Mouse (Mus musculus) ovary, adult 10 weeks (tissue): ENCODE results near the gene Zfp260. TPM values are rescaled to one million over a fixed set of nuclear protein-coding genes. Genes with fewer than 3 reads are reported as not detected.

Source experiments
- polyA plus RNA-seq: library from polyadenylated mRNA; stranded (reverse); fragments of 350-450 nt; fragmentation: Illumina TruSeq; extraction: RNeasy Lipid Tissue Mini Kit (QIAGEN cat#74804); gene quantifications from one replicate; pipeline ENCODE4 v1.2.3, GENCODE M21; 2014

Gene Zfp260
- 289 TPM for polyA plus RNA-seq

DNA sequence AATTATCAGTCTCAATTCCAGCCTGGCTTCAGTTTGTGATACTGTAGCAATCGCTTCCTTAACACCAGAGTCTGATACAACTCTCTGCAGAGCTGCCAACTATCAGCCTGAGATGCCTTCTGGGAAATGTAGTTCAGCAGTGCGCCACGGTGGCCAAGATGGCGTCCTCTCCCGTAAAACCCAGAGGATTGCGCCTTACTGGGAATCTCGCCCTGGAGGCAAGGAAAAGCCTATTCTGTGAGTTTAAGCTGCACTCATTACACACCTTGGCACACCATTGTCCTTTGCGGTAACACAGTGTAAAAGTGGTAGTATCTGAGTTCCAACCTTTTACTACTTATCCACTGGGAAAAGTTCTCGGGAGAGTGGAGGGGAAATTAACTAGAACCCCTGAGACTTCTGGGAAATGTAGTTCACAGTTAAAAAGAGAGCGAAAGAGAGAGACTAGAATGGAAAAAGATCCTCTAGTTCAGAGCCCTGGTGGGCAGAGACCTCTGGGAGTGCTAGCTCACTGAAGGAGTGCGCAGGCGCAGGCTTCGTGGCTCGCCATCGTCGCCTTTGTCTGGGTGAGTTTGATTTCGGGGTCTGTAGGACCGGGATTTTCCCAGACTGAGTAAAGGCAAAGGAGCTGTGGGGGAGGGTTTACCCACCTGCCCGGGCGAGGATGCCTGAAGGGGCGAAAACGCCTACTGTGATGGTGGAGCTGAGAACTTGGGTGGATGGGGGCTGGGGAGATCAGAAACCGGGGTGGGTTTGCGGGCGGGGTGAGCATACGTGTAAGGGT lies at the start of gene Zfp260:
Gene Zfp260 (plus strand): TSS at position 132 of the 784 bp plus-strand sequence.

DNA sequence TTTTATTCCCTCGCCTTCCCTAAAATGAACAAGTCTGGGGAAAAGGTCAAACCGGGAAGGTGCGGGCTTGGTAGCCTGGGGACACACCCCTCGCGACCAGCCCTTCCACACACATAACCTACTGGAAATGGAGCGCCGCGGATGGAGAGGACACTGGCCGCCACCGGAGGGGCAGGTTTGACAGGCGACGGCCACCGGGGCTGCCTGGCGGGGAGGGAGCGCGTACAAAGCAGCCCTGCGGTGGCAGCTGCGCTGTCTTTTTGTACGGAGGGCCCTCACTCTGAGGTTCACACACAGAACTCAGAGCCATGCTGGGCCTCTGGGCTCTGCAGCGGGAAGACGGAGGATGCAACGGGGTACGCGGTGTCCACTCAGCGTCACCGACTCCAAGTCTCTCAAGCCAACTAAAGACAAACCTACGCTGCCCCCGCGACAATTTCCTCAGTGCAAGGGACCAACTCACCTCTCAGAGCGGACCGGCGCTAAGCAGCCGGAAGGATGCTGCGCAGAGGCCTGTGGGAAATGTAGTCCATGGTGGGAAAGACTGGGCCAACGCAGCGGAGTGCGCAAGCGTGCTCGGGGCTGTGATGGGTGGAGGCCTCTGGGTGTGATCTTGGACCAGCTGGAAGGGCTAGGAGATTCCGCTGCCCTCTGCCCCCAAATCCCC lies 43.6 kb upstream of the Zfp260 start, which contains the start of gene Zfp14:
Gene Zfp14 (minus strand): TSS at position 499 of the 667 bp plus-strand sequence.

DNA sequence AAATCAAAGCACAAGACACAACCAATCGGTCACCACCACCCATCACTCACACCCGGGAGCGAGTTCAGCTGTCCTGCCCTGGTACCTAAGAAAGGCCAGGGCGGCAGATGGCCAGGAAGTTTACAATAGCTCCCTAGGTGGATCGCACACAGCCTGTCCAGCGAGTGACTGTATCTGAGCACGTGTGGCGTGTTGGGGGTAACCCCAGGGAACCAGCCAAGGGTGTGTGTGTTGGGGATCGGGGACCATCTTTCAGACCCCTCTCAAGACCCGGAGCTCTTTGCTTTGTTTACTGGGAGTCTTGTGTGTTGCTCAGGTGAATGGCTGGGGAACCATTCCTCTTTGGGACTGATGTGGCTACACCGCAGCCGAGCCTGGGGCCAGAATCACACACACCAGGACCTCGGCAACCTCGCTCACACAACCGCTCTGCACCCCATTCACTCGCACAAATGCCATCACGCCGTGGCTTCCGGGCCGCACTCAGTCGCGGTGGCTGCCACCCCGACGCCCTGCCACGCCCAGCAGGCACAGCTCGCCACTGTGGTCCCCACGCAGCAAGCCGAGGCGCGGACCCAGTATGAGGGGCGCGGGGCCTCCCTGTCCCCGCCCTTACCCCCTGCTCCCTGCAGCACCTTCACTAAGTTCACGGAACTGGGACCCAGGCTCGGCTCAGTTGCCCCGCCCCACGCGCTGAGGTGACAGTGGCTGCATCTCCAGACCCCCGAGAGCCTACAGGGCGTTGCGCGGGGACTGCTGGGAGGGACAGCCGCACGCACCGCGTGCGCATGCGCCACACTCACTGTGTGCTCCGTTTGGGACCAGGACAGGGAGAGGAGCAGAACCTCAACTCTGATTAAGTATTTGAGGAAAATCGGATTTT lies 22.2 kb upstream of the Zfp260 start, which contains the start of gene Zfp82:
Gene Zfp82 (minus strand): TSS at position 755 of the 883 bp plus-strand sequence.

DNA sequence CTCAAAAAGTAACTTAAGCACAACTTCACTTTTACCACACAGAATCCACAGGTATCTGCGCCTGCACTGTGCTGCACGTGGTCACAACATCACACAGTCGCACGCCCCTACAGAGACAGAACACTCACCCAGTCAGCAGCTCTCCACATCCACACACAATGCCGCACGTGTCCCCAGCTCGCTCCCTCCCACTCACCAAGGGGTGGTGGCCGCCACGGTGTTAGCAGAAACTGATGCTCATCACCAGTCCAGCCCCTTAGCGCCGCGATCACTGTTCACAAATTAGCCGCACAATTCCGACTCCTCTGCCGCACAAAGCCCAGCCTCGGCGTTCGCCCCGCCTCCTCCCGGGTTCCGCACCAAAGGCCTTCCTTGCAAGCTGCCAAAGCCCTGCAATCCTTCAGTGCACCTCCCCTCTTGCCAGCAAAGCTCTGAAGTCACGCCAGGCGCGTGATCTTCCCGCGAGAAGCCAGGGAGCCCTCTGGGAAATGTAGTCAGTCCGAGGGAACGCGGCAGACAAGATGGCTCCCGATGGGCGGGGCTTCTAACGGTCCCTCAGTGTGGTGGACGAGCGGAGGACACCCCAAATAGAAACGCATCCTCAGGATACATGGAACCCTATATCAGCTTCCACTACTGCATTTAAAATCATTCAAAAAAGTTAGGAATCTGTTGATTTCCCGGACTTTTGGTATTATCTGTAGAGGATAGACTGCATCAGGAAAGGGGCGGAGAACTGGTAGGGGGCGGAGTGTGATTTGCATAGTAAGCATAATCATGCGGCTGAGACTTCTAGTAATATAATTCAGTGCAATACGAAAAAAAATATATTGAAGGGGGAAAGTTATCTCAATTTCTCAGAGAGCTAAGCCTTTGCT lies 4.2 kb upstream of the Zfp260 start, which contains the start of the genes Gm26920 and Zfp566:
Gene Gm26920 (minus strand): TSS at position 319 of the 878 bp plus-strand sequence.
Gene Zfp566 (minus strand): TSS at position 436 of the 878 bp plus-strand sequence.

DNA sequence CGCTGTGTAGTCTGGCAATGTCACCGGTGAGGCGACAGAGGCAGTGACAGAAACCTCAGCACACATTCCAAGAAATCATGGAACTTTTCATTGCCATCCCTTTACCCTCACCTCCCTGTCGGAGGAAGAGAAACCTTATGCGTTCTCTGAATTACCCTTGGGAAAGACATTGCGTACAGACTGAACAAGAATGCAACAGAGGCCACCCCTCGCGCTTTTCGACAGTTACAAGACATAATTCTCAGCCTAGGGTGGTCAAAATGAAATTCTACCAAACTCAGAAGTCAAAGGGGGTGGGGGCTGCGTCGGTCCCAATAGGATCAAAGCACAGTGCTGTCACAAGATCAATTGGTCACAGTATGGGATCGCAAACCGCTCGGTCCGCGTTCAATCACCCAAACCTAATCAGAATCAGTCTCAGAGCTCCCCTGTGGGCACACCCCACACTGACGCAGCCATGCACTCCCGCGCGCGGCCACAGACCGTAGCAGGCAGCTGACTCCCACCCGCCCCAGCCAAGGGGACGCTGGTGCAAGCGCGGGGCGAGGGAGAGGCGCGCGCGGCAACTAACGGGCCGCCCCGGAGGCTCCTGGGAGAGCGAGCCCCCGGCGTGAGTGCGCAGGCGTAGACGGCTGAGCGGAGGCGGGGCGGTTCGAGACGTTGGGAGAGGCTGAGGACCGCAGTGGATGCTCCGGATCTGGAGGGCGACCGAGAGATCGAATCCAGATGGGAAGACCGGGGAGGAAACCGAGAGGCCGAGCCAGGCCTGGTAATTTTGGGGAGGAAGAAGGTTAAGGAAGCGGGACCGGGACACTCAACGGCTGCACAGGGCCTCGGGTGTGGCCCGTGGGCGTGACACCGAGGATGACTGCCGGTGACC lies 27.0 kb downstream of the Zfp260 start, which contains the start of gene Zfp382:
Gene Zfp382 (plus strand): TSS at position 635 of the 880 bp plus-strand sequence.

Other genes with a start within 250 kb of the Zfp260 start
- gene Zfp940, start 241.1 kb upstream of the Zfp260 start, polyA plus RNA-seq, result 7.5 TPM
- 26.2 TPM for gene Zfp420, start 234.8 kb upstream of the Zfp260 start, polyA plus RNA-seq
- 7.4 TPM for gene Zfp27, start 188.2 kb upstream of the Zfp260 start, polyA plus RNA-seq
- gene Zfp383, start 186.6 kb upstream of the Zfp260 start, polyA plus RNA-seq, result 32.3 TPM
- gene Zfp74, start 140.7 kb upstream of the Zfp260 start, polyA plus RNA-seq, result 25.3 TPM
- gene Zfp568, start 110.8 kb upstream of the Zfp260 start, polyA plus RNA-seq, result 11.6 TPM
- 8.8 TPM for gene Zfp14, start 43.4 kb upstream of the Zfp260 start, polyA plus RNA-seq
- gene Zfp82, start 21.9 kb upstream of the Zfp260 start, polyA plus RNA-seq, result 5.9 TPM
- not detected for gene Gm26920, start 4.4 kb upstream of the Zfp260 start, polyA plus RNA-seq
- 6.8 TPM for gene Zfp566, start 4.2 kb upstream of the Zfp260 start, polyA plus RNA-seq
- 8.0 TPM for gene Zfp382, start 27.2 kb downstream of the Zfp260 start, polyA plus RNA-seq
- 76.2 TPM for gene Zfp146, start 75.0 kb downstream of the Zfp260 start, polyA plus RNA-seq
- not detected for gene Cox7a1, start 89.4 kb downstream of the Zfp260 start, polyA plus RNA-seq
- 65.4 TPM for gene Capns1, start 104.0 kb downstream of the Zfp260 start, polyA plus RNA-seq
- gene Polr2i, start 137.2 kb downstream of the Zfp260 start, polyA plus RNA-seq, result 1.7 TPM
- 6.8 TPM for gene Tbcb, start 137.5 kb downstream of the Zfp260 start, polyA plus RNA-seq
- gene Ovol3, start 140.9 kb downstream of the Zfp260 start, polyA plus RNA-seq, result not detected
- gene Thap8, start 185.3 kb downstream of the Zfp260 start, polyA plus RNA-seq, result not detected
- 0.20 TPM for gene Wdr62, start 185.6 kb downstream of the Zfp260 start, polyA plus RNA-seq
- gene Clip3, start 197.0 kb downstream of the Zfp260 start, polyA plus RNA-seq, result 20.6 TPM
- 3.1 TPM for gene Alkbh6, start 213.9 kb downstream of the Zfp260 start, polyA plus RNA-seq
- gene Syne4, start 220.0 kb downstream of the Zfp260 start, polyA plus RNA-seq, result 1.7 TPM
- gene E130208F15Rik, start 227.0 kb downstream of the Zfp260 start, polyA plus RNA-seq, result 0.51 TPM
- gene Sdhaf1, start 229.1 kb downstream of the Zfp260 start, polyA plus RNA-seq, result 1.3 TPM